Mouse (Mus musculus) gastrocnemius, adult 18-20 months (tissue): Measurements from ENCODE around the gene Npas1. TPM values are rescaled to one million over a fixed set of nuclear protein-coding genes. Genes with fewer than 3 reads are reported as not detected.

Experiments used
- DNase-seq: peaks from one replicate; pipeline ENCODE4 v3.0.0; 2021; ENCODE audit warnings: low spot score
- long read RNA-seq, 2 experiments: library from polyadenylated mRNA; stranded (forward); transcript quantifications; one replicate each; pipeline ENCODE4 v2.0.0; 2021
- total RNA-seq, 2 experiments: library from RNA; stranded (reverse); gene quantifications; 2 replicates each; pipeline ENCODE4 v1.2.3; 2021

Gene Npas1
- not detected for total RNA-seq
- long read RNA-seq, experiment 1, result 0 reads
- long read RNA-seq, experiment 2, result 0 reads

- DNase-seq, result no peak
Observed at GRCm38 (mm10) chr7:16477628-16478027, at the start of gene Npas1. Gene Npas1 (minus strand): TSS chr7:16477728.

DNA sequence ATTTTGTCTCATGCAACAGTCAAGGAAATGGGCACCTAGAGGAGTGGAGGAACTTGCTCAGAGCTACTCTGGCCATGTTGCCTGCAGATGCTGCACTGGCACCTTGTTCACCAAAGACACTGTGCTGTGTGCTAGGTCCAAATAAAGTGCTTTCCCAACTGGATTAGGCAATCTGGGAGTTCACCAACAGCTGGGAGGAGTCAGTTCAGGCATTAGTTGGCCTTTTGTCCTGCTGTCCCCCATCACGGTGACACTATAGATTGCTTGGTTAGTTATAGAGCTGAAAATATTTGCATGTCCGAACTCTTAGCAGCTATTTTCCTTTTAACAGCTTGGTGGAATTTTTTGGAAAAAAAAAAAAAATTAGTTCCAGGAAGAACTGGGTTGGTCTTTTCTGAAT lies 48.5 kb upstream of the Npas1 start:
- peak; percentile 24 for DNase-seq

DNA sequence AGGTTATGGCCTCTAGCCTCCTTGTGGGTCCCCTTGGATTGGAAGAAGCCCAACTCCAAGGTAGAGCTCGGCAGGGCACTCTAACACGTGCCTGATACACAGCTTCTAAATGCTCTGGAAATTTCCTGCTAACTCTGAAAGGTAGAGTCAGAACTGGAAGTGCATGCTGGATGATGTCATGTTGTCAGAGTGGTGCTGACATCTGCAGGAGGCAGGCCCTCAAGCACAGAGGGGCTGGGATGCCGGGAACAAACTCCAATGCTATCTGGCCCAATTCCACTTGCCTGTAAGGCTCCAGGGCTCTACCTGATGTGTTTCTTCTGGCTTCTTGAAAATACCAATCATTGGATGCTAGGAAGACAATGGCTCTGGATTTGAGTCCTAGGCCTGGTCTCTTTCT lies 47.9 kb upstream of the Npas1 start:
- DNase-seq, result no peak

GRCm38 (mm10) chr7:16524308-16524707 lies 46.8 kb upstream of the Npas1 start:
- peak; percentile 82 for DNase-seq

- no peak for DNase-seq
Observed at GRCm38 (mm10) chr7:16519310-16519709, 41.8 kb upstream of the Npas1 start.

- DNase-seq, result no peak
Observed at GRCm38 (mm10) chr7:16517198-16517597, 39.7 kb upstream of the Npas1 start.

GRCm38 (mm10) chr7:16507284-16507683 lies 29.8 kb upstream of the Npas1 start:
- peak; percentile 68 for DNase-seq

GRCm38 (mm10) chr7:16505226-16505593 lies 27.7 kb upstream of the Npas1 start:
- DNase-seq, result no peak

DNA sequence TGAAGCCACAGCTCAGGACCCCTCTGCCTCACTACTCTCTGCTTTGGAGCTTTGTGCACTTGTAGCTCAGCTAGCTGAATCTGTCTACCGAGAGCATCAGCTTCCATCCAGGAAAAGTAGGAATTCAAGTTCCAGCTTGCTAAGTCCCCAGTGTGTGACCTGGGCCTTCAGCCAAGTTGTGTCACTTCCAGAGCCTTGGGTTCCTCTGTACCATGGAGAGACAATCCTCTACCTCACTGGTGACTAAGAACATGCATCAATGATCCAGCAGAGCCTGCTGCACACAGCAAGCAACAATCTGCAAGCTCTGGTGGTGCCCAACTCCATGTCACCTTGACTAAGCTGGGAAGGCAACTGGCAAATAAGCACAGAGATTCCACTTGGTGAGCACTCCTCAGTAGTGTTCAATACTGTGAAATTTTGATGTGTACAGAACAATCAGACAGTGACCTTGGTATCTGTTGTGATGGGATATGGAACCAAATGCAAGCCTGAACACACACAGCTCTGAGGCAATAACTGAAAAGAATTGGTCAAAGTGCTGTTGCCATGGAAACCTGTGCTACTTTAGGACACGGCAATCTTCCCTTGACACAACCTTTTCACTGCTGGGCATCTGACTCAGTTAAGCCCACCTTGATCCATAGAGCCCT lies 27.2 kb upstream of the Npas1 start:
- DNase-seq, result peak; percentile 32

GRCm38 (mm10) chr7:16501571-16501970 lies 24.0 kb upstream of the Npas1 start:
- no peak for DNase-seq

- no peak for DNase-seq
Observed at GRCm38 (mm10) chr7:16499671-16500104, 22.2 kb upstream of the Npas1 start.

DNA sequence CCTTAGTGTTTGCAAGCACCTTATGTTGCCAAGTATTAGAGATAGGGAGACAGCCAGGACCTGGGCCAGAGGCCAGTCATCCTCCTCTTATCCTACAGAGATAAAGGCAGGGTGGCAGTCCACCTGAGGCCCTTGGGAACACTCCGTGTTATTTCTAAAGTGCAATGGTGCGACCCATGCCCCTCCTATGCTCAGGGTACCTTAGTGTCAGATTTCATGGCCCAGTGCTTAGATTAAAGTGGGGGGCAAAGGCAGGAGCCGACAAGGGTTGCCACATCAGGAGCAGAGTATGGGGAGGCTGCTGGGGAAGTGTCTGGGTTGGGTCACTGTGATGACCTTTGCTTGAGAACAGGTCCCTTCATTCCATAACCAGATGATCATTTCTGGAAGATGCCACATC lies 18.7 kb upstream of the Npas1 start:
- DNase-seq, result no peak

GRCm38 (mm10) chr7:16493361-16493760 lies 15.8 kb upstream of the Npas1 start:
- peak; percentile 30 for DNase-seq

GRCm38 (mm10) chr7:16492211-16492610 lies 14.7 kb upstream of the Npas1 start:
- no peak for DNase-seq

GRCm38 (mm10) chr7:16491759-16492158 lies 14.2 kb upstream of the Npas1 start:
- peak; percentile 63 for DNase-seq

DNA sequence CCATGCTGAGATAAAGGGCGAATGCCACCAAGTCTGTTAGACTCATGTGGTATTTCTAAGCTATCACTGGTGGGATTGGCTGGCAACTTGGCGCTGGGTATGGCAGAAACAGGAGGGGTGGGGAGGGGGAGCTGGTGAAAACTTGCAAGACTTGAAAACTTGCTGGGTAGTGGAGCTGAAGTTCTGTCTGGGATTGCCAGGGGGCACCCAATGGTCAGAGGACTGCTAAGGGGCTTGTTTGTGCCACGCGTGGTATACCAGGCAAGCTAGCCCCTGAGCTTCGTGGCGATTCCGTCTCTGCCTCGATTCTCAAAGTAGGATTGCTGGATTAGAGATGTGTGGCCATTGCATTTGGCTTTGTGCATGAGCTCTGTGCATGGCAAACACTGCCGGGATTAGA lies 12.4 kb upstream of the Npas1 start:
- DNase-seq, result peak; percentile 24

GRCm38 (mm10) chr7:16488816-16489215 lies 11.3 kb upstream of the Npas1 start:
- no peak for DNase-seq

DNA sequence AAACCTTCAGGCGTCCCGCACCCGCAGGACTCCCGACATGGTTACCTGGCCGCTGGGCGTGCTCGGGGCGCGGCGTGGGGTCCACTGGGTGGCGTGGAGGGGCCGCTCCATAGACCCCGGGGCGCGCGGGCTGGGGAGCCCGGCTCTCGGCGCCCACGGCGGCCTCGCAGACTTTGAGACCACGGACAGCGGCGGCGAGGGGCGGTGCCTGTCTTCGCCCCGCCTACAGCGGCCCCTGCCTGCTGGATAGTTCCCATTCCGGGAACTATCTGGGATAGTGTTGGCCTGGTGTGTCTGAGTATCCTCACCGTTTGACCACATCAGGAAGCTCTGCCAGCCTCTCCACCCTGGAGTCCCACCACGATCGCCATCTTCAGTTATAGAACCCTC lies 933 bp downstream of the Npas1 start:
- DNase-seq, result no peak

DNA sequence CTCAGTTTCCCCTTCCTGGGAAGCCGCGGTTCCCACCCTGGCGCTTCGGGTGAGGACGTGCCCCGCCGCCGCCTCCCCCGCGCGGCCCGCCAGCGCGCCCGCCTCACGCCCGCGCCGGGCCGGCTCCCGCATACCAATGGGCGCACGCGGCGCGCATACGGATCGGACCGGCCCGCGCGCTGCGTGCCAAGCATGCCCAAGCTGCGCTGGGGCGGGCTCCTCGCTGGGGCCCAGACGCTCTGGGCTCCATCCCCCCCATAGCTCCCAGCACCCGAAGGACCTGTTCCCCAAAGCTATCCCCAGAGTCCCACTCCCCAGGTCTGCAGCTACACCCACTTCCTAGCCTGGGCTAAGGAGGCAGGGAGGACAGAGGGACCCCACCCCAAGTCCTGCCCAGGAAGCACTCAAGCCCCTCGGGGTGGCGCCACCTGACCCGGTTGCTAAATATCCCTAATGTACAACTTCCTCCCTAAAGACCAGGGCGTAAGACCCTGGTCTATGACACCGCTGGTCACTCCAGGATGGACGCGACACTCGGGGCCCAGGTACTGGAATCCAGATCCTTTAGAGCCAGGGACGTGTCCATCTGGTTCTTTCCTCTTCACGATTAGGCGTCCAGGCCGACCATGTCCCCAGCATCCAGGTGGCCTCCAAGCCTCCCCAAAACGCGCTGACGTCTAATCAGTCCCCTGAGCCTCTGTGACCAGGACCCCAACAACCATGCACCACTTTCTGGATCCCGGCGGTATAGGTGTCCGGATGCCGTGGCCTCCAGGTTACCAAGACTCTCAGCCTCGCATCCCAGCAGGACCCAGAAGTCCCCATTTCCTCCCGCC lies 1.5 kb downstream of the Npas1 start:
- no peak for DNase-seq

DNA sequence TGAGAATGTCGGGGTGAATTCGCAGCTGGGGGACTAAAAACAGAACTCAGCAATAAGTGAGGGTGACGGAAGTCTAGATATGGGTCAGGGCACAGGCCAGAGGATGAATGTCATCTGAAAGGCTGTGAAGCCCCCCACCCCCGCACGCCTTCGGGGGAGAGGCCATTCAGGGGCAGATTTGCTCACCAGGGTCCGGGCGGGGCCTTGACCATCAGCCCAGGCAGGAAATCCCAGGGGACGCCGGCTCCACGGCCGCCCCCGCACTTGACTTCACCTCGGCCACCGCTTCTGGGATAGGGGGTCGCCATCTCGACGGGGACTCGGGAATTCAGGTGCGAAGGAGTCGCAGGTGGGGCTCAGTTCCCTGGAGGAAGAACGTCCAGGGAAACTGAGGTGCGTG lies 2.2 kb downstream of the Npas1 start:
- no peak for DNase-seq

DNA sequence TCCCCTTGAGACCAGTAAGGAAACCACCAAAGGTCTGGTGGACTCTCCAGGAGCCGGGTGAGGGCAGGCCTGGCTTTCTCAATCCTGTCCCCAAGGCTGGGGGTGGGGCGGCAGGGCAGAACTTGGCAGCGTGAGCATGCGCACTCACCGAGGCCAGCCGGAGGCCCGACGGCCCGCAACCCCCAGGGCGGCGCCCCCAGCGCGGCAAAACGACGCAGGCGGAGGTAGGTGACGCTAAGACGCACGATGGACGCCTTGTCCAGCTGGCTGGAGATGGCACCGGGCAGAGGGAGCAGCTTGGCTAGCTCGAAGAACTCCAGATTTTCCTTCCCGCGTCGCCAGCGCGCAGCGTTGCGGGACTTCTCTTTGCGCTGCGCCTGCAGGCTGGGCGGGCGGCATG lies 3.1 kb downstream of the Npas1 start:
- DNase-seq, result no peak

GRCm38 (mm10) chr7:16473847-16474246 lies 3.7 kb downstream of the Npas1 start:
- DNase-seq, result no peak

DNA sequence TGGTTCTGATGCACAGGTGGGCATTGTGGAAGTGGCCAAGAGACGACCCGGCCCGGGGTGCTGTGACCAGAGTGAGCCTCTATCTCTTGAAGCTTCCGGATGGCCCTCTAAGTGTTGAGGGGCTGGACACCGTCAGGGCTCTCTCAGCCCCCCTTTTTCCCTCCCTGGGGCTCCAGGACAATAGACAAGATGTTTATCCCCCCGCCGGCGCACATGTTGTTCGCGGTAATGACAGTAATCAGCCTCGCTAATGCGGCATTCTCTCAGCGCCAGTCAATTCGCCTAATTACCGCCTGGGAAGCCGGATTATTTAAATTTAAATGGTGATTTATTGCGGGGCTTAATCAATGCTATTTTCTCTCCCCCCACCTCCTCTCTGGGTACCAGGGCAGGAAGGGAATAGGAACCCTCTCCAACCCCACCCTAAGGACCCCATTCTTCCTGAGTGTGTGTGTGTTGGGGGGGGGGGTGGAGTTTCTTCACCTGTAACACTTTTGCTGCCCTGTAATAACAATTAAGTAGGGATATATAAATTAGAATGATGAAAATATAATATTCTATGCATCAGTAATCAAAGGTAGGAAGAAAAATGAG lies 5.3 kb downstream of the Npas1 start:
- DNase-seq, result no peak
